Mouse (Mus musculus) small intestine, adult 2 months (tissue): ENCODE data around the gene Olfr317. TPM values are rescaled to one million over a fixed set of nuclear protein-coding genes. Genes with fewer than 3 reads are reported as not detected.
"Not testable (repeated sequence)": the region's sequence is repeated elsewhere in the genome, so short reads cannot be mapped to it uniquely, and the experiment has no call there.

ENCODE experiments used
- H3K27ac ChIP-seq: fragments of 200-500 bp; 2 replicates; pipeline ENCODE4 v1.5.1; 2012; ENCODE audit warnings: low read depth, low read length, control low read depth, inconsistent platforms; ENCODE audit not compliant: insufficient read depth
- H3K27me3 ChIP-seq: fragments of 200-500 bp; 2 replicates; pipeline ENCODE4 v1.6.1; 2012; ENCODE audit warnings: mild to moderate bottlenecking, moderate library complexity, low read length, inconsistent platforms; ENCODE audit not compliant: control insufficient read depth, insufficient read depth
- H3K36me3 ChIP-seq: fragments of 200-500 bp; 2 replicates; pipeline ENCODE4 v1.6.1; 2012; ENCODE audit warnings: mild to moderate bottlenecking, low read length, control low read depth, inconsistent platforms; ENCODE audit not compliant: control insufficient read depth, insufficient read depth
- H3K4me1 ChIP-seq: fragments of 200-500 bp; 2 replicates; pipeline ENCODE4 v1.6.1; 2012; ENCODE audit warnings: low read length, inconsistent platforms, mixed read lengths; ENCODE audit not compliant: control insufficient read depth, insufficient read depth, insufficient read length
- H3K4me3 ChIP-seq: fragments of 200-500 bp; 2 replicates; pipeline ENCODE4 v1.5.1; 2012; ENCODE audit warnings: low read depth, mild to moderate bottlenecking, control low read depth, inconsistent platforms, low read length, moderate library complexity
- CTCF ChIP-seq: fragments of 200-500 bp; IDR thresholded peaks from 2 replicates; pipeline ENCODE4 v1.5.1; 2012; ENCODE audit warnings: low read depth, mild to moderate bottlenecking, control low read depth, inconsistent platforms, low read length, moderate library complexity, mixed read lengths; ENCODE audit not compliant: insufficient replicate concordance, insufficient read length; ENCODE audit errors: extremely low read depth
- POLR2A ChIP-seq: fragments of 200-500 bp; IDR thresholded peaks from 2 replicates; pipeline ENCODE4 v1.6.1; 2012; ENCODE audit warnings: low read depth, mild to moderate bottlenecking, control low read depth, inconsistent platforms, low read length, moderate library complexity
- WGBS: fragments of 180-500 bp; shearing (Covaris S2); methylation state at CpG from one replicate; pipeline ENCODE4 v1.1.7; 2018; 5-methylcytosine and 5-hydroxymethylcytosine counted together
- polyA plus RNA-seq: library from polyadenylated mRNA; depleted of rRNA; stranded (reverse); fragments of >200 nt; gene quantifications from 2 replicates; pipeline ENCODE4 v1.2.3, GENCODE M21; 2012; rRNA removed

Gene Olfr317
- polyA plus RNA-seq, 1 experiment, result not detected

DNA sequence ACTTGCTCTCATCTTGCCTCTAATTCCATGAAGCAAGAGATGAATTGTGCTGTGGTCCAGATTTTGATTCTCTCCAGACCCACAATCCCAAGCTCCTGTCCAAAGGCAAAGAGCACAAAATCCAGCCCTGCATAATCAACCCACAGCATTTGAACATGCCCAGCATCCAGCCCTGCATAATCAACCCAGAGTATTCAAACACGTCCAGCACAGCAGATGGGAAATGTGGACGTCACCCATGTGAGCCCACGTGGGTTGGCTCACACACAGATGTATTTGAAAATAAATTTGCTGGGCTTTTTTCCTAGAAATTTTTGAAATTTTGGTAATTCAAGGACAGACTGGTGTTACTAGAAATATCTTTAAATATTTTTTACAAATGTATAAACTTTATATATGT, 5.6 kb downstream of the Olfr317 start:
- 55% methylated on average over 3 of the region's 3 CpGs for WGBS

DNA sequence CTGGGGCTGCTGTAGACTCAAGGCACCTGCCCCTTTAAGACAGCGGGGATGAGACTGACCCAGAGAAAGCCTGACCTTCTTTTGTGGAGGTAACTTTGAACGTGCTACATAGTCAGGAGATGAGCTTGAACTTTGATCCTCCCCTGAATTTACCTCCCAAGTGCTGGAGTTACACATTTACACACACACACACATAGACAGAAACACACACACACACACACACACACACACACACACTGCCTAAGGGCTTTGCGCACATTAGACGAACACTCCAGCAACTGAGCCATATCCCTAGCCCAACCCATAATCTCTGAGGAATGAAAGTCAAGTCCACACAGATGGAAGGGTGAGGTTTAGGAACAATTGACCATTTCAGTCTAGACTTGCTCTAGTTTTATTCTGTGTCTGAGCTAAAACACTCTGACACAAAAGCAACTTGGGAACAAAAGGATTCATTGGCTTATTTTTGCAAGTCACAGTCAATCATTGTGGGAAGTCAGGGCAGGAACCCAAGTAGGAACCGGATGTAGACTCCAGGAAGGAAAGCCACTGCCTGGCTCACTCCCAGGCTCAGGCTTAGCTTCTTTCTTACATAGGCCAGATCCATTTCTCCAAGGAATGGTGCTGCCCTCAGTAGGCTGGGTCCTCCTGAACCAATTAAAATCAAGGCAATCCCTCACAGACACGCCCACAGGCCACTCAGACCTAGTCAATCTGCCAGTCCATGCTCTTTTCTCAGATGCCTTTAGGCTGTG, 10.9 kb downstream of the Olfr317 start:
- not testable (repeated sequence) for H3K4me3 ChIP-seq, H3K36me3 ChIP-seq, H3K4me1 ChIP-seq, H3K27ac ChIP-seq, H3K27me3 ChIP-seq
- WGBS, result 69% methylated on average over 6 of the region's 6 CpGs

More for the DNA sequence above, 5.6 kb downstream of the Olfr317 start:
- Histone ChIP-seq H3K4me1 (no peaks in the 10 kb centered on the region), H3K36me3 (no peaks in the 10 kb centered on the region), H3K27me3 (no peaks in the 10 kb centered on the region), H3K27ac (no peak overlapping the region), H3K4me3 (no peak overlapping the region)
- TF ChIP-seq CTCF (no peak), POLR2A (no peak)

DNA sequence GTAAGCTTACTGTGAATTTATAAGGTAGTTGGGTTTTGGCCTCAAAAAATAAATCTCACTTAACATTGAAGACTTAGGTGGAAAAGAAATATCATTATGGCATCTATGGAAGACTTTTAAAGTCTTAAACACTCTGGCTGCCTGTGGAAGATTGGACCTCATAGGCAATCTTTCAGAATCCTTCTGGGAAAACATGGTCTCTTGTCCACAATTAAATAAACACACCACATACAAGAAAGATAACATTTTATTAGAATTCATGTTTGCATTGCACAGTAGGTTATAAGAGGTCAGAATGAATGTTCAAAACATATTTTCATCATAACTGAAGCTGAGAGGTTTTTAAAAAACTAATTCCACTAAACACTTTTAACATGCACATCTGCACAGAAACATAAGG, 15.1 kb downstream of the Olfr317 start, which contains the start of gene Olfr318:
Gene Olfr318 (minus strand): TSS at position 101 of the 400 bp plus-strand sequence.
- H3K27me3 ChIP-seq, result no peaks in the 10 kb centered on the region
- no peak for TF ChIP-seq CTCF
- no peak for TF ChIP-seq POLR2A
- H3K27ac ChIP-seq, result no peak within 1 kb of the TSS
- no peak within 1 kb of the TSS for H3K4me3 ChIP-seq
- H3K4me1 ChIP-seq, result no peaks in the 10 kb centered on the region
- no peaks in the 10 kb centered on the region for H3K36me3 ChIP-seq

DNA sequence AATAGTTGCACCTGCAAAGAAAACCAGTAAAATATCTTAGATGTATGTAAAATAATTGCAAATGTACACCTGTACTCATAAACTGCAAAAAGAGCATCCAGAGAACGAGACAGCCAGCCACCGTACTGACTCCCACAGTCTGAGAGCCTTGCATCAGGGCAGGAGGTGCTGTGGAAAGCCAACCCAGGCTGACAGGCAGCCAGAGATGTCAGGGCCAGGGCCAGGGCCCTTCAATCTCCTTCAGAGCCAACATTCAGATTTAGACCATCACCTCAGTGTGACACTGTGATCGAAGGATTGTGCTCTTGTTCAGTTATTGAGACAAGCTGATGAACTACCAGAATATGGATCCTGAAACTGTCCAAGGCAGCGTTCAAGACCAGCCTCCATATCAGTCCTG, 19.3 kb downstream of the Olfr317 start:
- Histone ChIP-seq H3K27me3 (no peaks in the 10 kb centered on the region), H3K36me3 (no peaks in the 10 kb centered on the region), H3K4me1 (no peaks in the 10 kb centered on the region), H3K27ac (no peak overlapping the region), H3K4me3 (no peak overlapping the region)
- TF ChIP-seq CTCF (no peak), POLR2A (no peak)
- WGBS, result 89% methylated on average over 4 of the region's 4 CpGs

DNA sequence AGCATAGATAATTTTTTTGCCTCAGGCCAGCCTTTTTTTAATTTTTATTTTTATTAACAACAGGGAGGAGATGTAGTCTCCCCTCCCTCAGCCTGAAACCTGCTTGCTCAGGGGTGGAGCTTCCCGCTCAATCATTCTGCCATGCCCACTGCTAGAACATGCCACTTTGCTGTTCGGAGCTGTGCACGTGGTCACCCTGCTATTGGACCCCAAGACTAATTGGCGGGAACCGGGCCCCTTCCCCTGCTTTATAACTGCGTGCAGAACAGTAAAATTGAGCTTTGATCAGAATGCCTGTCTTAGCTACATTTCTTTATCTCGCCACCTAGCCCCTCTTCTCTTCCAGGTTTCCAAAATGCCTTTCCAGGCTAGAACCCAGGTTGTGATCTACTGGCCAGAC, 21.3 kb downstream of the Olfr317 start:
- not testable (repeated sequence) for H3K27me3 ChIP-seq, H3K36me3 ChIP-seq, H3K27ac ChIP-seq, H3K4me3 ChIP-seq, H3K4me1 ChIP-seq
- WGBS, result 86% methylated on average over 7 of the region's 7 CpGs

DNA sequence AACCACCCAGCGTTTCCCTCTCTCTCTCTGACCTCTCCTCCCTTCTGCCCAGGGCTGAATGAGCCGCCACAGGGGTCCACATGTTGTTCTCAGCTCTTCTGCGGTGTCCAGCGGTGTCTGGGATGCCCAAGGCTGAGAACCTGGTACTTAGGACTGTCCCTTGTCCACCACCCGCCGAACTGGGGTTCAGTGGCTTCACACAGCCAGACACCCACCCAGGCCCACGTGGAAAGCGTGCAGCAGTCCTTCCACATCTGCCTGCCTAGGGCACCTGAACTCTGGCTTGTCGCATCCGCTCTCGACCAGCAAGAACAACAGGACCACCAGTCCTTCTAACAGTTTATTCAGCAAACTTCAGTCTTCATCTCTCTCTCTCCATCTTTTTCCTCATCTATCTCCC, 29.9 kb downstream of the Olfr317 start:
- Histone ChIP-seq H3K27ac (no peak overlapping the region), H3K4me1 (no peaks in the 10 kb centered on the region), H3K36me3 (no peaks in the 10 kb centered on the region), H3K27me3 (no peaks in the 10 kb centered on the region), H3K4me3 (no peak overlapping the region)
- 81% methylated on average over 11 of the region's 11 CpGs for WGBS
- TF ChIP-seq POLR2A (no peak), CTCF (no peak)

DNA sequence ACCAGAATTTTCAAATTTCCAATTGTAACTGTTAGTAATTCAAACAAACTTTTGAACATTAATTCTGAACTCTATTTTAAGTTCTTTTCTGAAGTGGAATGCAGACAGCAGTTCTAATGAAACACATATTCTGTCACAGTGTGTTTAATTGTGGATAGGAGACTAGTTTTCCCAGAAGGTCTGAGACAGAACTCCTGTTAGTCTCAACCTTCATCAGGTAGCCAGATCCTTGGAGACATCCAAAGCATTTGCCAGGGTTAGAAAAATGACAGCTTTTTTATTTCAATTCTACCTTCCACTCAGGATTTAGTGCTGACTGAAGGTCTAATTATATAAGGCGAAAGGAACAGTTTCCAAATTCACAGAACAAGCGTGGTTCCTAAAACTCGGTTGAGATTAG, 40.1 kb downstream of the Olfr317 start, which contains the start of gene Olfr319:
Gene Olfr319 (plus strand): TSS at position 301 of the 400 bp plus-strand sequence.
- Histone ChIP-seq H3K27me3 (no peaks in the 10 kb centered on the region), H3K4me3 (no peak within 1 kb of the TSS), H3K4me1 (no peaks in the 10 kb centered on the region), H3K36me3 (no peaks in the 10 kb centered on the region), H3K27ac (no peak within 1 kb of the TSS)
- 85% methylated on average over 3 of the region's 3 CpGs for WGBS
- TF ChIP-seq POLR2A, result no peak
- no peak for TF ChIP-seq CTCF

Other genes with a start within 250 kb of the Olfr317 start
- not detected in 2 replicates for gene Olfr332, start 246.7 kb downstream of the Olfr317 start, polyA plus RNA-seq
- not detected in 2 replicates for gene Olfr331, start 236.6 kb downstream of the Olfr317 start, polyA plus RNA-seq
- not detected in 2 replicates for gene Olfr330, start 204.4 kb downstream of the Olfr317 start, polyA plus RNA-seq
- gene Olfr329-ps, start 192.8 kb downstream of the Olfr317 start, polyA plus RNA-seq, result not detected in 2 replicates
- gene Olfr328, start 183.6 kb downstream of the Olfr317 start, polyA plus RNA-seq, result not detected in 2 replicates
- gene Olfr224, start 168.7 kb downstream of the Olfr317 start, polyA plus RNA-seq, result not detected in 2 replicates
- gene Olfr325, start 161.5 kb downstream of the Olfr317 start, polyA plus RNA-seq, result not detected in 2 replicates
- not detected in 2 replicates for gene Olfr324, start 144.1 kb downstream of the Olfr317 start, polyA plus RNA-seq
- 32.8 and 181 TPM in 2 replicates for gene 2210407C18Rik, start 123.1 kb downstream of the Olfr317 start, polyA plus RNA-seq
- not detected in 2 replicates for gene Olfr323, start 108.7 kb downstream of the Olfr317 start, polyA plus RNA-seq
- 0.05 TPM in 1 of 2 replicates, not detected in the other for gene Trim58, start 98.7 kb downstream of the Olfr317 start, polyA plus RNA-seq
- not detected in 2 replicates for gene Olfr322, start 80.4 kb downstream of the Olfr317 start, polyA plus RNA-seq
- not detected in 2 replicates for gene Olfr320, start 58.1 kb downstream of the Olfr317 start, polyA plus RNA-seq
- gene Olfr319, start 40.0 kb downstream of the Olfr317 start, polyA plus RNA-seq, result not detected in 2 replicates
- not detected in 2 replicates for gene Olfr318, start 15.2 kb downstream of the Olfr317 start, polyA plus RNA-seq
- gene Olfr316, start 13.5 kb upstream of the Olfr317 start, polyA plus RNA-seq, result not detected in 2 replicates
- gene Olfr315, start 34.0 kb upstream of the Olfr317 start, polyA plus RNA-seq, result not detected in 2 replicates
- not detected in 2 replicates for gene Olfr314, start 43.7 kb upstream of the Olfr317 start, polyA plus RNA-seq
- gene Fam183b, start 62.7 kb upstream of the Olfr317 start, polyA plus RNA-seq, result 1.6 and 3.0 TPM in 2 replicates
- gene Olfr313, start 75.8 kb upstream of the Olfr317 start, polyA plus RNA-seq, result not detected in 2 replicates
- not detected in 2 replicates for gene Olfr312, start 90.0 kb upstream of the Olfr317 start, polyA plus RNA-seq
- not detected in 2 replicates for gene Olfr311, start 100.0 kb upstream of the Olfr317 start, polyA plus RNA-seq
- 0.29 and 0.57 TPM in 2 replicates for gene Gm12258, start 107.9 kb upstream of the Olfr317 start, polyA plus RNA-seq
- gene 2810021J22Rik, start 128.0 kb upstream of the Olfr317 start, polyA plus RNA-seq, result 0.57 and 1.0 TPM in 2 replicates
- gene Zfp39, start 165.0 kb upstream of the Olfr317 start, polyA plus RNA-seq, result 0.10 and 0.29 TPM in 2 replicates
- gene Btnl10, start 178.7 kb upstream of the Olfr317 start, polyA plus RNA-seq, result not detected in 2 replicates
- gene Rnf187, start 199.7 kb upstream of the Olfr317 start, polyA plus RNA-seq, result 87.9 and 160 TPM in 2 replicates
- 1.7 and 3.8 TPM in 2 replicates for gene Hist3h2ba, start 209.7 kb upstream of the Olfr317 start, polyA plus RNA-seq
- gene Hist3h2a, start 215.5 kb upstream of the Olfr317 start, polyA plus RNA-seq, result 5.2 and 12.1 TPM in 2 replicates
- gene Trim17, start 215.5 kb upstream of the Olfr317 start, polyA plus RNA-seq, result 0.08 TPM in 1 of 2 replicates, not detected in the other
- gene Trim11, start 238.9 kb upstream of the Olfr317 start, polyA plus RNA-seq, result 15.4 and 22.6 TPM in 2 replicates